Mouse (Mus musculus) kidney, adult 2 months (tissue): ENCODE data around the gene Krtap4-1.

Experiments
- CTCF ChIP-seq: fragments of 200-500 bp; conservative IDR thresholded peaks from 2 replicates; pipeline ENCODE4 v1.5.1; 2011; ENCODE audit warnings: low read depth, mild to moderate bottlenecking, control low read depth, low read length, moderate library complexity, mixed read lengths; ENCODE audit not compliant: insufficient read depth, insufficient read length
- POLR2A ChIP-seq: fragments of 200-500 bp; IDR thresholded peaks from one replicate; pipeline ENCODE4 v1.6.1; 2011; ENCODE audit warnings: low read depth, low read length, control low read depth

GRCm38 (mm10) chr11:99581051-99581450, 47.0 kb downstream of the Krtap4-1 start:
- TF ChIP-seq POLR2A (no peak), CTCF (no peak)
